21 mouse cellular contexts compared by ENCODE assay signal in genomic region chr10:84393881-84394280, GRCm38 (mm10). TPM values are rescaled to one million over a fixed set of nuclear protein-coding genes. Genes with fewer than 3 reads are reported as not detected.
DNase-seq lines count a peak whose midpoint lies in the region; ATAC-seq and TF ChIP-seq lines count a peak whose summit lies in the region.
"Had no signal": no experiment of that assay in that cellular context is flagged by ENCODE, and none has a peak within 500 bp of the region (broad histone marks: within the 10 kb centered on the region; RNA-seq: fewer than 3 reads in every experiment).

No protein-coding gene starts in this region.

- H3K27ac ChIP-seq in forebrain, embryonic 10.5 days: 0 out of 2 replicates have a peak overlapping the region, but pooled peaks have one; percentile 79
- H3K27ac ChIP-seq in forebrain, embryonic 12.5 days: no peak overlapping the region
- H3K27ac ChIP-seq in hindbrain, embryonic 14.5 days: peak overlapping the region; percentile 43; the same call in 1 of the 2 replicates
- H3K27ac ChIP-seq in hindbrain, postnatal 0 days: no peak overlapping the region
- peak overlapping the region; percentile 6; the same call in 1 of the 2 replicates for H3K27ac ChIP-seq in neural tube, embryonic 15.5 days (replicated peaks)
- no peak overlapping the region for H3K27ac ChIP-seq in liver, embryonic 11.5 days (ENCODE audit: low read depth, low read length)
- H3K27ac ChIP-seq: hindbrain, embryonic 15.5 days; kidney, postnatal 0 days; limb, embryonic 12.5 days; liver, embryonic 13.5 days had no signal

- ATAC-seq in forebrain, embryonic 12.5 days (ENCODE audit: low FRiP score): no peak
- no peak for ATAC-seq in hindbrain, embryonic 14.5 days (ENCODE audit: low FRiP score)
- no peak for ATAC-seq in hindbrain, postnatal 0 days
- no peak for ATAC-seq in neural tube, embryonic 15.5 days (ENCODE audit: low FRiP score)
- ATAC-seq in liver, embryonic 11.5 days (replicated peaks; ENCODE audit: low FRiP score): no peak

- peaks cover 33% of the 10 kb centered on the region for H3K36me3 ChIP-seq in forebrain, embryonic 10.5 days (replicated peaks)
- H3K36me3 ChIP-seq in forebrain, embryonic 12.5 days (replicated peaks): 0 out of 2 replicates have a peak, but pooled peaks cover 10% of the 10 kb centered on the region
- H3K36me3 ChIP-seq in hindbrain, embryonic 14.5 days (replicated peaks; ENCODE audit: control insufficient read depth, insufficient read depth): peaks cover 3% of the 10 kb centered on the region
- H3K36me3 ChIP-seq in hindbrain, postnatal 0 days (ENCODE audit: insufficient read depth, low read length): no peaks in the 10 kb centered on the region
- H3K36me3 ChIP-seq in neural tube, embryonic 15.5 days: no peaks in the 10 kb centered on the region
- no peaks in the 10 kb centered on the region for H3K36me3 ChIP-seq in liver, embryonic 11.5 days (ENCODE audit: control insufficient read depth, insufficient read depth, low read length)
- H3K36me3 ChIP-seq: G1E; liver, embryonic 13.5 days had no signal

- peaks cover 74% of the 10 kb centered on the region for H3K4me1 ChIP-seq in forebrain, embryonic 10.5 days
- peaks cover 49% of the 10 kb centered on the region for H3K4me1 ChIP-seq in forebrain, embryonic 12.5 days
- peaks cover 33% of the 10 kb centered on the region for H3K4me1 ChIP-seq in hindbrain, embryonic 14.5 days (replicated peaks; ENCODE audit: control insufficient read depth, insufficient read depth, low read length)
- H3K4me1 ChIP-seq in hindbrain, postnatal 0 days (ENCODE audit: insufficient read depth, low read length): peaks cover 23% of the 10 kb centered on the region
- H3K4me1 ChIP-seq in neural tube, embryonic 15.5 days: peaks cover 42% of the 10 kb centered on the region
- peaks cover 10% of the 10 kb centered on the region for H3K4me1 ChIP-seq in liver, embryonic 11.5 days (replicated peaks; ENCODE audit: control insufficient read depth, insufficient read depth, low read length)

- no peaks in the 10 kb centered on the region for H3K9me3 ChIP-seq in forebrain, embryonic 10.5 days
- no peaks in the 10 kb centered on the region for H3K9me3 ChIP-seq in forebrain, embryonic 12.5 days
- no peaks in the 10 kb centered on the region for H3K9me3 ChIP-seq in hindbrain, embryonic 14.5 days (ENCODE audit: control insufficient read depth, low read length)
- H3K9me3 ChIP-seq in hindbrain, postnatal 0 days (ENCODE audit: low read length): no peaks in the 10 kb centered on the region
- H3K9me3 ChIP-seq in neural tube, embryonic 15.5 days (replicated peaks): no peaks in the 10 kb centered on the region
- no peaks in the 10 kb centered on the region for H3K9me3 ChIP-seq in liver, embryonic 11.5 days (ENCODE audit: control insufficient read depth, low read length)
- H3K9me3 ChIP-seq: hindbrain, embryonic 15.5 days; limb, embryonic 12.5 days; liver, embryonic 13.5 days had no signal

- no peak overlapping the region for H3K4me2 ChIP-seq in forebrain, embryonic 12.5 days
- no peak overlapping the region for H3K4me2 ChIP-seq in hindbrain, embryonic 14.5 days (replicated peaks)
- no peak overlapping the region for H3K4me2 ChIP-seq in hindbrain, postnatal 0 days (ENCODE audit: low read depth, low read length)
- no peak overlapping the region for H3K4me2 ChIP-seq in neural tube, embryonic 15.5 days
- H3K4me2 ChIP-seq in liver, embryonic 11.5 days: no peak overlapping the region
- H3K4me2 ChIP-seq: hindbrain, embryonic 15.5 days; limb, embryonic 12.5 days; liver, embryonic 13.5 days; lung, embryonic 14.5 days had no signal

- H3K4me3 ChIP-seq in forebrain, embryonic 10.5 days: no peak overlapping the region
- H3K4me3 ChIP-seq in forebrain, embryonic 12.5 days (replicated peaks): no peak overlapping the region
- no peak overlapping the region for H3K4me3 ChIP-seq in hindbrain, embryonic 14.5 days (replicated peaks; ENCODE audit: low read length)
- H3K4me3 ChIP-seq in hindbrain, postnatal 0 days (ENCODE audit: low read length): no peak overlapping the region
- no peak overlapping the region for H3K4me3 ChIP-seq in neural tube, embryonic 15.5 days (replicated peaks)
- H3K4me3 ChIP-seq in liver, embryonic 11.5 days (ENCODE audit: low read depth, low read length): no peak overlapping the region
- H3K4me3 ChIP-seq: erythroblast, embryonic 14.5 days; hindbrain, embryonic 15.5 days; limb, embryonic 12.5 days; liver, embryonic 13.5 days had no signal

- no peaks in the 10 kb centered on the region for H3K27me3 ChIP-seq in forebrain, embryonic 10.5 days (ENCODE audit: poor library complexity, severe bottlenecking)
- H3K27me3 ChIP-seq in forebrain, embryonic 12.5 days: no peaks in the 10 kb centered on the region
- no peaks in the 10 kb centered on the region for H3K27me3 ChIP-seq in hindbrain, embryonic 14.5 days (ENCODE audit: control insufficient read depth, insufficient read depth, low read length)
- H3K27me3 ChIP-seq in hindbrain, postnatal 0 days (ENCODE audit: insufficient read depth, low read length): no peaks in the 10 kb centered on the region
- no peaks in the 10 kb centered on the region for H3K27me3 ChIP-seq in neural tube, embryonic 15.5 days (replicated peaks)
- no peaks in the 10 kb centered on the region; the same call in 1 of the 2 replicates for H3K27me3 ChIP-seq in liver, embryonic 11.5 days (replicated peaks; ENCODE audit: control insufficient read depth, insufficient read depth, low read length)
- H3K27me3 ChIP-seq: hindbrain, embryonic 15.5 days; limb, embryonic 12.5 days; liver, embryonic 13.5 days had no signal

- DNase-seq in forebrain, embryonic 10.5 days (ENCODE audit: extremely low spot score, low spot score): no peak
- no peak for DNase-seq in hindbrain, embryonic 14.5 days (ENCODE audit: low spot score)
- DNase-seq in hindbrain, postnatal 0 days (ENCODE audit: low spot score): no peak
- DNase-seq in neural tube, embryonic 10.5 days (ENCODE audit: extremely low spot score, low spot score): no peak
- DNase-seq in liver, embryonic 11.5 days (ENCODE audit: low spot score): no peak
- DNase-seq: adrenal gland, postnatal 25 days; cerebellum, postnatal 25 days; gastrocnemius, postnatal 25 days; heart, postnatal 10 days; kidney, adult 18-20 months; liver, embryonic 13.5 days; lung, postnatal 36 days; thymus, postnatal 14 days had no signal

- H3K9ac ChIP-seq in forebrain, embryonic 12.5 days: no peak overlapping the region
- H3K9ac ChIP-seq in hindbrain, embryonic 14.5 days: no peak overlapping the region
- no peak overlapping the region for H3K9ac ChIP-seq in hindbrain, postnatal 0 days (replicated peaks; ENCODE audit: low read length)
- H3K9ac ChIP-seq in neural tube, embryonic 15.5 days (replicated peaks): no peak overlapping the region
- H3K9ac ChIP-seq in liver, embryonic 11.5 days (ENCODE audit: low read depth, low read length): no peak overlapping the region
- H3K9ac ChIP-seq: hindbrain, embryonic 15.5 days; limb, embryonic 12.5 days; liver, embryonic 13.5 days; lung, embryonic 14.5 days had no signal

- TF ChIP-seq CTCF in hindbrain, postnatal 0 days (IDR thresholded peaks at IDR 0.05; ENCODE audit: low read depth): no peak

- 92% methylated on average over 12 of the region's 12 CpGs for WGBS in forebrain, embryonic 10.5 days
- WGBS in forebrain, embryonic 12.5 days: 87% methylated on average over 12 of the region's 12 CpGs
- 71% methylated on average over 12 of the region's 12 CpGs for WGBS in hindbrain, embryonic 14.5 days
- 56% methylated on average over 12 of the region's 12 CpGs for WGBS in hindbrain, postnatal 0 days
- 80% methylated on average over 12 of the region's 12 CpGs for WGBS in neural tube, embryonic 15.5 days
- 72% methylated on average over 12 of the region's 12 CpGs for WGBS in liver, embryonic 11.5 days

RNA-seq across cellular contexts. Expression of gene Nuak1, which starts 46.5 kb away (rescaled TPM):
- polyA plus RNA-seq in forebrain, embryonic 10.5 days (2016; fragmentation: Nextera tagmentation; extraction: Ambion mirVana): 2.1 and 2.4 TPM in 2 replicates
- polyA plus RNA-seq in forebrain, embryonic 12.5 days (2016; fragmentation: Nextera tagmentation; extraction: Ambion mirVana): 4.4 and 5.3 TPM in 2 replicates
- polyA plus RNA-seq in hindbrain, embryonic 14.5 days (2014; fragmentation: Nextera tagmentation; extraction: Ambion mirVana): 4.9 TPM in 2 replicates
- total RNA-seq in hindbrain, postnatal 0 days (2014; rRNA removed): 22.7 and 23.3 TPM in 2 replicates
- 3.0 and 3.1 TPM in 2 replicates for polyA plus RNA-seq in hindbrain, postnatal 0 days (2015; fragmentation: Nextera tagmentation; extraction: Ambion mirVana)
- 4.1 and 4.8 TPM in 2 replicates for polyA plus RNA-seq in neural tube, embryonic 15.5 days (2015; fragmentation: Nextera tagmentation; extraction: Ambion mirVana)
- polyA plus RNA-seq in liver, embryonic 11.5 days (2014; fragmentation: Nextera tagmentation; extraction: Ambion mirVana): 0.47 and 0.70 TPM in 2 replicates
- polyA plus RNA-seq: G1E had no signal

Comparison
In these comparisons a context has a peak if more than half of its experiments do, and no peak if none do; other contexts are left out.
1. H3K27ac ChIP-seq: peak in forebrain, embryonic 10.5 days (single experiment), hindbrain, embryonic 14.5 days (single experiment) and neural tube, embryonic 15.5 days (single experiment); none in forebrain, embryonic 12.5 days (single experiment), hindbrain, postnatal 0 days (single experiment) and liver, embryonic 11.5 days (single experiment).